Mouse (Mus musculus): ENCODE results near the gene Akap12. TPM values are rescaled to one million over a fixed set of nuclear protein-coding genes. Genes with fewer than 3 reads are reported as not detected.

Gene Akap12
- polyA plus RNA-seq, 1 experiment from 2014 or later, result 71.5 TPM

GRCm38 (mm10) chr10:4254459-4254858 is 11.7 kb upstream of the Akap12 start:
- 49% methylated on average over 5 of the region's 5 CpGs for WGBS
- H3K36me3 ChIP-seq, result no peaks in the 10 kb centered on the region

GRCm38 (mm10) chr10:4260925-4261324 is 5.3 kb upstream of the Akap12 start:
- WGBS, result 72% methylated on average over 5 of the region's 5 CpGs
- Histone ChIP-seq H3K4me1 (peaks cover 6% of the 10 kb centered on the region), H3K4me3 (no peak overlapping the region), H3K9ac (no peak overlapping the region), H3K36me3 (no peaks in the 10 kb centered on the region), H3K27ac (no peak overlapping the region), H3K9me3 (no peaks in the 10 kb centered on the region), H3K4me2 (no peak overlapping the region), H3K27me3 (no peaks in the 10 kb centered on the region)
- ATAC-seq (ENCODE audit: borderline replicate concordance, extremely low read depth, low FRiP score, low TSS enrichment), result no peak

More at GRCm38 (mm10) chr10:4254459-4254858, 11.7 kb upstream of the Akap12 start:
- no peaks in the 10 kb centered on the region for H3K9me3 ChIP-seq
- no peaks in the 10 kb centered on the region for H3K4me1 ChIP-seq
- H3K27ac ChIP-seq, result no peak overlapping the region
- no peaks in the 10 kb centered on the region for H3K27me3 ChIP-seq
- no peak overlapping the region for H3K4me2 ChIP-seq
- no peak overlapping the region for H3K9ac ChIP-seq
- no peak overlapping the region for H3K4me3 ChIP-seq
- ATAC-seq (ENCODE audit: borderline replicate concordance, extremely low read depth, low FRiP score, low TSS enrichment), result no peak

- Histone ChIP-seq H3K27ac (no peak overlapping the region), H3K4me2 (no peak overlapping the region), H3K27me3 (no peaks in the 10 kb centered on the region), H3K9me3 (no peaks in the 10 kb centered on the region), H3K4me1 (peaks cover 9% of the 10 kb centered on the region), H3K4me3 (no peak overlapping the region), H3K36me3 (no peaks in the 10 kb centered on the region), H3K9ac (no peak overlapping the region)
- no peak for ATAC-seq (ENCODE audit: borderline replicate concordance, extremely low read depth, low FRiP score, low TSS enrichment)
- WGBS, result 70% methylated on average over 9 of the region's 9 CpGs
Observed at GRCm38 (mm10) chr10:4261359-4261952, 4.7 kb upstream of the Akap12 start.

- peak overlapping the region; percentile 97 for H3K4me2 ChIP-seq
- peak overlapping the region; percentile 61 for H3K4me3 ChIP-seq
- no peaks in the 10 kb centered on the region for H3K9me3 ChIP-seq
- 11% methylated on average over 13 of the region's 13 CpGs for WGBS
- H3K27ac ChIP-seq, result no peak overlapping the region
- peak overlapping the region; percentile 50 for H3K9ac ChIP-seq
- no peaks in the 10 kb centered on the region for H3K36me3 ChIP-seq
- H3K4me1 ChIP-seq, result peaks cover 19% of the 10 kb centered on the region
- no peaks in the 10 kb centered on the region for H3K27me3 ChIP-seq
- peak; percentile 29; the same call in 1 of the 2 replicates for ATAC-seq (ENCODE audit: borderline replicate concordance, extremely low read depth, low FRiP score, low TSS enrichment)
Observed at GRCm38 (mm10) chr10:4265641-4266040, 539 bp upstream of the Akap12 start.

GRCm38 (mm10) chr10:4266931-4267310 is 741 bp downstream of the Akap12 start:
- no peaks in the 10 kb centered on the region for H3K27me3 ChIP-seq
- H3K9me3 ChIP-seq, result no peaks in the 10 kb centered on the region
- H3K36me3 ChIP-seq, result no peaks in the 10 kb centered on the region
- H3K4me1 ChIP-seq, result peaks cover 19% of the 10 kb centered on the region
- H3K9ac ChIP-seq, result peak overlapping the region; percentile 50
- peak; percentile 21; the same call in 1 of the 2 replicates for ATAC-seq (ENCODE audit: borderline replicate concordance, extremely low read depth, low FRiP score, low TSS enrichment)
- peak overlapping the region; percentile 97 for H3K4me2 ChIP-seq
- peak overlapping the region; percentile 61 for H3K4me3 ChIP-seq
- no peak overlapping the region; the same call in 1 of the 2 replicates for H3K27ac ChIP-seq
- 3% methylated on average over 11 of the region's 11 CpGs for WGBS

- 73% methylated on average over 7 of the region's 7 CpGs for WGBS
- Histone ChIP-seq H3K27me3 (no peaks in the 10 kb centered on the region), H3K4me1 (peaks cover 19% of the 10 kb centered on the region), H3K4me2 (peak overlapping the region; percentile 97), H3K9me3 (no peaks in the 10 kb centered on the region), H3K27ac (no peak overlapping the region), H3K9ac (no peak overlapping the region), H3K4me3 (peak overlapping the region; percentile 61), H3K36me3 (no peaks in the 10 kb centered on the region)
- no peak for ATAC-seq (ENCODE audit: borderline replicate concordance, extremely low read depth, low FRiP score, low TSS enrichment)
Observed at GRCm38 (mm10) chr10:4267481-4267880, 1.3 kb downstream of the Akap12 start.

GRCm38 (mm10) chr10:4268140-4268539 is 2.0 kb downstream of the Akap12 start:
- Histone ChIP-seq H3K27ac (no peak overlapping the region), H3K27me3 (no peaks in the 10 kb centered on the region), H3K9me3 (no peaks in the 10 kb centered on the region), H3K36me3 (no peaks in the 10 kb centered on the region), H3K4me1 (peaks cover 19% of the 10 kb centered on the region), H3K4me2 (peak overlapping the region; percentile 97), H3K4me3 (no peak overlapping the region), H3K9ac (no peak overlapping the region)
- 89% methylated on average over 7 of the region's 7 CpGs for WGBS
- ATAC-seq (ENCODE audit: borderline replicate concordance, extremely low read depth, low FRiP score, low TSS enrichment), result no peak

- no peaks in the 10 kb centered on the region for H3K36me3 ChIP-seq
- H3K9me3 ChIP-seq, result no peaks in the 10 kb centered on the region
- no peaks in the 10 kb centered on the region for H3K27me3 ChIP-seq
- ATAC-seq (ENCODE audit: borderline replicate concordance, extremely low read depth, low FRiP score, low TSS enrichment), result no peak
- WGBS, result 84% methylated on average over 10 of the region's 10 CpGs
- no peak overlapping the region for H3K4me3 ChIP-seq
- H3K9ac ChIP-seq, result no peak overlapping the region
- H3K27ac ChIP-seq, result no peak overlapping the region
- no peak overlapping the region for H3K4me2 ChIP-seq
- H3K4me1 ChIP-seq, result peaks cover 6% of the 10 kb centered on the region
Observed at GRCm38 (mm10) chr10:4275572-4275971, 9.4 kb downstream of the Akap12 start.

- H3K4me3 ChIP-seq, result no peak overlapping the region
- WGBS, result 91% methylated on average over 13 of the region's 13 CpGs
- no peak overlapping the region for H3K27ac ChIP-seq
Observed at GRCm38 (mm10) chr10:4276081-4276480, 9.9 kb downstream of the Akap12 start.

GRCm38 (mm10) chr10:4278041-4278440 is 11.9 kb downstream of the Akap12 start:
- H3K36me3 ChIP-seq, result no peaks in the 10 kb centered on the region
- H3K4me1 ChIP-seq, result peaks cover 16% of the 10 kb centered on the region
- no peak overlapping the region for H3K9ac ChIP-seq
- ATAC-seq (ENCODE audit: borderline replicate concordance, extremely low read depth, low FRiP score, low TSS enrichment), result no peak
- no peak overlapping the region for H3K4me3 ChIP-seq
- H3K9me3 ChIP-seq, result no peaks in the 10 kb centered on the region
- no peak overlapping the region for H3K4me2 ChIP-seq
- H3K27ac ChIP-seq, result no peak overlapping the region
- no peaks in the 10 kb centered on the region for H3K27me3 ChIP-seq
- WGBS, result 30% methylated on average over 6 of the region's 6 CpGs

More at GRCm38 (mm10) chr10:4276081-4276480, 9.9 kb downstream of the Akap12 start:
- H3K4me2 ChIP-seq, result no peak overlapping the region
- ATAC-seq (ENCODE audit: borderline replicate concordance, extremely low read depth, low FRiP score, low TSS enrichment), result no peak
- no peaks in the 10 kb centered on the region for H3K9me3 ChIP-seq
- peaks cover 6% of the 10 kb centered on the region for H3K4me1 ChIP-seq
- no peaks in the 10 kb centered on the region for H3K36me3 ChIP-seq
- no peaks in the 10 kb centered on the region for H3K27me3 ChIP-seq
- H3K9ac ChIP-seq, result no peak overlapping the region

- H3K27me3 ChIP-seq, result no peaks in the 10 kb centered on the region
- no peak overlapping the region for H3K9ac ChIP-seq
- peaks cover 16% of the 10 kb centered on the region for H3K4me1 ChIP-seq
- no peaks in the 10 kb centered on the region for H3K36me3 ChIP-seq
- no peaks in the 10 kb centered on the region for H3K9me3 ChIP-seq
- H3K4me2 ChIP-seq, result no peak overlapping the region
- WGBS, result 47% methylated on average over 4 of the region's 4 CpGs
- no peak overlapping the region for H3K4me3 ChIP-seq
- peak overlapping the region; percentile 50; the same call in 1 of the 2 replicates for H3K27ac ChIP-seq
- peak; percentile 52; the same call in 1 of the 2 replicates for ATAC-seq (ENCODE audit: borderline replicate concordance, extremely low read depth, low FRiP score, low TSS enrichment)
Observed at GRCm38 (mm10) chr10:4282395-4282794, 16.2 kb downstream of the Akap12 start.

- no peak overlapping the region for H3K27ac ChIP-seq
- no peak overlapping the region for H3K4me2 ChIP-seq
- no peaks in the 10 kb centered on the region for H3K9me3 ChIP-seq
- no peak for ATAC-seq (ENCODE audit: borderline replicate concordance, extremely low read depth, low FRiP score, low TSS enrichment)
- peaks cover 17% of the 10 kb centered on the region; the same call in 1 of the 2 replicates for H3K4me1 ChIP-seq
- 81% methylated on average over 1 of the region's 1 CpGs for WGBS
- H3K9ac ChIP-seq, result no peak overlapping the region
- H3K27me3 ChIP-seq, result no peaks in the 10 kb centered on the region
- no peaks in the 10 kb centered on the region for H3K36me3 ChIP-seq
- H3K4me3 ChIP-seq, result no peak overlapping the region
Observed at GRCm38 (mm10) chr10:4284781-4285180, 18.6 kb downstream of the Akap12 start.
